Mouse (Mus musculus) liver, embryonic 13.5 days (tissue): ENCODE measurements at regions not wholly inside any gene's neighbourhood (a gene's known extent, or its start where the extent isn't known, plus 50 kb on each side); places are given as distances from the start of the nearest gene placed in this dataset.
"Not testable (repeated sequence)": the region's sequence is repeated elsewhere in the genome, so short reads cannot be mapped to it uniquely, and the experiment has no call there.

Experiments
- ATAC-seq: fragments of 200-750 bp; cut with Nextera tagmentation; 2 replicates; pipeline ENCODE4 v1.8.0; 2017; ENCODE audit warnings: low read depth, mild to moderate bottlenecking, moderate number of reproducible peaks, moderate library complexity
- DNase-seq: peaks from one replicate; pipeline ENCODE4 v3.0.0; 2022
- H3K27ac ChIP-seq: fragments of 300-500 bp; sonication (generic); 2 replicates; pipeline ENCODE4 v1.5.1; 2015; ENCODE audit warnings: moderate library complexity, mild to moderate bottlenecking, inconsistent platforms
- H3K27me3 ChIP-seq: fragments of 300-500 bp; sonication (generic); 2 replicates; pipeline ENCODE4 v1.6.1; 2015; ENCODE audit warnings: mild to moderate bottlenecking, inconsistent platforms
- H3K36me3 ChIP-seq: fragments of 300-500 bp; sonication (generic); 2 replicates; pipeline ENCODE4 v1.6.1; 2015; ENCODE audit warnings: mild to moderate bottlenecking, inconsistent platforms
- H3K4me1 ChIP-seq: fragments of 300-500 bp; sonication (generic); replicated peaks from 2 replicates; pipeline ENCODE4 v1.6.1; 2015; ENCODE audit warnings: inconsistent platforms
- H3K4me2 ChIP-seq: fragments of 300-500 bp; sonication (generic); 2 replicates; pipeline ENCODE4 v1.6.1; 2015; ENCODE audit warnings: inconsistent platforms, mild to moderate bottlenecking, moderate library complexity
- H3K4me3 ChIP-seq: fragments of 300-500 bp; sonication (generic); replicated peaks from 2 replicates; pipeline ENCODE4 v1.5.1; 2015; ENCODE audit warnings: mild to moderate bottlenecking, inconsistent platforms
- H3K9ac ChIP-seq: fragments of 300-500 bp; sonication (generic); 2 replicates; pipeline ENCODE4 v1.6.1; 2015; ENCODE audit warnings: mild to moderate bottlenecking, inconsistent platforms
- H3K9me3 ChIP-seq: fragments of 300-500 bp; sonication (generic); replicated peaks from 2 replicates; pipeline ENCODE4 v1.6.1; 2016; ENCODE audit warnings: inconsistent platforms
- WGBS: fragments of 180-500 bp; shearing (Covaris S2); methylation state at CpG from one replicate; pipeline ENCODE4 v1.1.7; 2015; ENCODE audit not compliant: insufficient replicate concordance; 5-methylcytosine and 5-hydroxymethylcytosine counted together

GRCm38 (mm10) chrX:114314586-114314985, 159.5 kb upstream of the Klhl4 start:
- Histone ChIP-seq H3K27ac (no peak overlapping the region), H3K4me3 (no peak overlapping the region), H3K27me3 (no peaks in the 10 kb centered on the region), H3K36me3 (no peaks in the 10 kb centered on the region), H3K4me2 (no peak overlapping the region), H3K9me3 (no peaks in the 10 kb centered on the region), H3K4me1 (no peaks in the 10 kb centered on the region), H3K9ac (no peak overlapping the region)
- WGBS: 44% methylated on average over 1 of the region's 1 CpGs
- no peak for ATAC-seq
- DNase-seq: no peak

- H3K4me2 ChIP-seq: no peak overlapping the region
- DNase-seq (no peak), ATAC-seq (no peak)
- H3K36me3 ChIP-seq: no peaks in the 10 kb centered on the region
- no peak overlapping the region for H3K4me3 ChIP-seq
- H3K27me3 ChIP-seq: no peaks in the 10 kb centered on the region
- H3K4me1 ChIP-seq: no peaks in the 10 kb centered on the region
- no peak overlapping the region for H3K27ac ChIP-seq
- 29% methylated on average over 1 of the region's 1 CpGs for WGBS
- no peak overlapping the region for H3K9ac ChIP-seq
- no peaks in the 10 kb centered on the region for H3K9me3 ChIP-seq
Observed at GRCm38 (mm10) chrX:114324285-114324684, 149.8 kb upstream of the Klhl4 start.

DNA sequence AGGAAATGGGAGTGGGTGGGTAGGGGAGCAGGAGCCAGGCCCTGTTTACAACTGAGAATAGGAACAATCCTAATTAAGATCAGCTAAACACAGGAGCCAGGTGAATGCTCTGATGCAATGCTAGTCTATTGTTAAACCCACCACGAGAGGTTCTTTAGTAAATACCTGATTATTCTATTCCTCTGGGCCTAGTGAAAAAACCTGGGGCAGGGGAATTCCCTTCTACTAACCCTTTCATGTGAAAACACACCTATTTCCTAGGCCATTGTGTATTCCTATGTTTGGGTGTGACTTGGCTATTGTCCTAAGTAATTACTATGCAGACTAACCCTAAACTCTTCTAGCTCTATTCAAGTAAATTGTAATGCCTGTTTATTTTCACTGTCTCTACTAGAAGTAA, 138.0 kb upstream of the Klhl4 start:
- H3K9ac ChIP-seq, H3K4me1 ChIP-seq, ATAC-seq, H3K4me3 ChIP-seq, H3K36me3 ChIP-seq, H3K4me2 ChIP-seq, H3K27me3 ChIP-seq, H3K27ac ChIP-seq, H3K9me3 ChIP-seq, DNase-seq: not testable (repeated sequence)
- 42% methylated on average over 1 of the region's 1 CpGs for WGBS

DNA sequence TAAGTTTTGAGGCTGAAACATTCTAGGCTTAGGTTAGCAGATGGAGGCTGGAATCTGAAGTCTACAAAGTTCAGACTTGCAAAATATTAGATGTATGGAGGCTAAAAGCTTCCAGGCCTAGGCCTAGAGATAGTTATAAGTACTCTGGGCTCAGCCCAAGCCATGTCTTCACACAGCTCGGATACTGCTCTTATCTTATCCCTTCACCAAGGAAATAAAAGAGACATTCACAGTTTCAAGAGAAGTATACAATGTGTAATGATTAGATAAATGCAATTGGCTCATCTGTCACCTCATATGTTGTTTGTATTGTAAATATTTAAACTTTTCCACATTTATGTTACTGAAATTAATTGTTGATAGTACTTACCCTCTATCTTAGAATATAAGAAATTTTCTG, 114.9 kb upstream of the Klhl4 start:
- Histone ChIP-seq H3K4me1 (no peaks in the 10 kb centered on the region), H3K9me3 (no peaks in the 10 kb centered on the region), H3K4me3 (no peak overlapping the region), H3K36me3 (no peaks in the 10 kb centered on the region), H3K27me3 (no peaks in the 10 kb centered on the region), H3K27ac (no peak overlapping the region), H3K9ac (no peak overlapping the region), H3K4me2 (no peak overlapping the region)
- DNase-seq (no peak), ATAC-seq (peak; percentile 58)
- 21% methylated on average over 1 of the region's 1 CpGs for WGBS
